Mouse (Mus musculus) forebrain, embryonic 11.5 days (tissue): ENCODE data around the gene Prcc. TPM values are rescaled to one million over a fixed set of nuclear protein-coding genes. Genes with fewer than 3 reads are reported as not detected.

Experiments
- polyA plus RNA-seq: library from polyadenylated mRNA; unstranded; fragments of >200 nt; fragmentation: Nextera tagmentation; extraction: Ambion mirVana; gene quantifications from 2 replicates; pipeline ENCODE4 v1.2.1, GENCODE M21; 2014

Gene Prcc
- polyA plus RNA-seq, 1 experiment from 2014 or later = 19.6 TPM

Other genes starting within 250 kb of the Prcc start
- gene Lrrc71, start 137.0 kb downstream of the Prcc start, polyA plus RNA-seq = 0.24 and 0.55 TPM in 2 replicates
- 0.16 and 0.45 TPM in 2 replicates for gene Ntrk1, start 90.4 kb downstream of the Prcc start, polyA plus RNA-seq
- gene Insrr, start 88.7 kb downstream of the Prcc start, polyA plus RNA-seq = 0.32 and 0.33 TPM in 2 replicates
- 8.2 and 8.6 TPM in 2 replicates for gene Pear1, start 61.3 kb downstream of the Prcc start, polyA plus RNA-seq
- gene Sh2d2a, start 38.9 kb downstream of the Prcc start, polyA plus RNA-seq = not detected in 2 replicates
- gene Hdgf, start 20.7 kb upstream of the Prcc start, polyA plus RNA-seq = 325 and 329 TPM in 2 replicates
- gene Mrpl24, start 33.9 kb upstream of the Prcc start, polyA plus RNA-seq = 69.4 and 74.5 TPM in 2 replicates
- gene Isg20l2, start 44.7 kb upstream of the Prcc start, polyA plus RNA-seq = 73.9 and 78.7 TPM in 2 replicates
- 22.2 and 23.2 TPM in 2 replicates for gene Rrnad1, start 45.1 kb upstream of the Prcc start, polyA plus RNA-seq
- gene Crabp2, start 63.1 kb upstream of the Prcc start, polyA plus RNA-seq = 409 and 417 TPM in 2 replicates
- 92.0 and 99.9 TPM in 2 replicates for gene Nes, start 85.5 kb upstream of the Prcc start, polyA plus RNA-seq
- gene Bcan, start 114.6 kb upstream of the Prcc start, polyA plus RNA-seq = 0.52 and 0.72 TPM in 2 replicates
- gene Hapln2, start 142.0 kb upstream of the Prcc start, polyA plus RNA-seq = 0.27 and 0.39 TPM in 2 replicates
- 32.8 and 39.0 TPM in 2 replicates for gene Gpatch4, start 157.5 kb upstream of the Prcc start, polyA plus RNA-seq
- gene Naxe, start 172.9 kb upstream of the Prcc start, polyA plus RNA-seq = 123 and 130 TPM in 2 replicates
- gene Ttc24, start 192.7 kb upstream of the Prcc start, polyA plus RNA-seq = not detected in 2 replicates
- gene Iqgap3, start 196.4 kb upstream of the Prcc start, polyA plus RNA-seq = 26.8 and 27.0 TPM in 2 replicates